Mouse (Mus musculus) hindbrain, embryonic 15.5 days (tissue): Measurements from ENCODE around the gene Masp2. TPM values are rescaled to one million over a fixed set of nuclear protein-coding genes. Genes with fewer than 3 reads are reported as not detected.

Experiments
- ATAC-seq: fragments of 200-750 bp; cut with Nextera tagmentation; 2 replicates; pipeline ENCODE4 v1.8.0; 2017; ENCODE audit warnings: low read depth, moderate number of reproducible peaks, moderate TSS enrichment; ENCODE audit not compliant: low FRiP score
- H3K27ac ChIP-seq: fragments of 300-500 bp; sonication (generic); replicated peaks from 2 replicates; pipeline ENCODE4 v1.5.1; 2015; ENCODE audit warnings: mild to moderate bottlenecking, inconsistent platforms
- H3K27me3 ChIP-seq: fragments of 300-500 bp; sonication (generic); 2 replicates; pipeline ENCODE4 v1.6.1; 2015; ENCODE audit warnings: control low read depth, inconsistent platforms
- H3K36me3 ChIP-seq: fragments of 300-500 bp; sonication (generic); 2 replicates; pipeline ENCODE4 v1.6.1; 2015; ENCODE audit warnings: control low read depth, inconsistent platforms
- H3K4me1 ChIP-seq: fragments of 300-500 bp; sonication (generic); replicated peaks from 2 replicates; pipeline ENCODE4 v1.6.1; 2015; ENCODE audit warnings: control low read depth, inconsistent platforms
- H3K4me2 ChIP-seq: fragments of 300-500 bp; sonication (generic); 2 replicates; pipeline ENCODE4 v1.6.1; 2015; ENCODE audit warnings: moderate library complexity, mild to moderate bottlenecking, inconsistent platforms
- H3K4me3 ChIP-seq: fragments of 300-500 bp; sonication (generic); 2 replicates; pipeline ENCODE4 v1.5.1; 2015; ENCODE audit warnings: mild to moderate bottlenecking, inconsistent platforms
- H3K9ac ChIP-seq: fragments of 300-500 bp; sonication (generic); 2 replicates; pipeline ENCODE4 v1.6.1; 2015; ENCODE audit warnings: inconsistent platforms
- H3K9me3 ChIP-seq: fragments of 300-500 bp; sonication (generic); 2 replicates; pipeline ENCODE4 v1.6.1; 2016; ENCODE audit warnings: control low read depth, inconsistent platforms
- WGBS: fragments of 180-500 bp; shearing (Covaris S2); methylation state at CpG from one replicate; pipeline ENCODE4 v1.1.7; 2015; 5-methylcytosine and 5-hydroxymethylcytosine counted together
- polyA plus RNA-seq: library from polyadenylated mRNA; unstranded; fragments of >200 nt; fragmentation: Nextera tagmentation; extraction: Ambion mirVana; gene quantifications from 2 replicates; pipeline ENCODE4 v1.2.1, GENCODE M21; 2015

Gene Masp2
- polyA plus RNA-seq, 1 experiment from 2014 or later, result 1.2 TPM

DNA sequence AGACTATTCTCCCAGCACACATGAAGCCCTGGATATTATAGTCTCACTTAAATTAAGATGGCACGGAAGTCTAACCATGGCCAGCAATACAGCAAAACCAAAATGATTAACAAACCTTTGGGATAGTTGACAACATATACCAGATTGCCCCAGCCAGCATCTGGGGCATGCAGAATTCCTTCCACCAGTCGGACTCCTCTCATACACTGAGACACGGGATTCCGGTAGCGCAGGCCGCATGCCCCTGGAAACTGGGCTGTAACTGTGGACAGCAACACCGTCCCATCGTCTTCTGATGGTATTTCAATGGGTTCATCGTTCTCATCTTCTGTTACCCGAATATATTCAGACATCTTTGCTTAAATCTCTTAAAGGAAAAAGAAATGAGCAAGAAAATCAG, 22.7 kb downstream of the Masp2 start:
- ATAC-seq, result no peak
- no peak overlapping the region for H3K27ac ChIP-seq
- peak overlapping the region; percentile 87 for H3K4me2 ChIP-seq
- 85% methylated on average over 10 of the region's 10 CpGs for WGBS
- H3K4me3 ChIP-seq, result peak overlapping the region; percentile 94
- H3K4me1 ChIP-seq, result peaks cover 32% of the 10 kb centered on the region
- H3K36me3 ChIP-seq, result peaks cover 46% of the 10 kb centered on the region
- 0 out of 2 replicates have a peak overlapping the region, but pooled peaks have one; percentile 96 for H3K9ac ChIP-seq
- H3K9me3 ChIP-seq, result no peaks in the 10 kb centered on the region
- H3K27me3 ChIP-seq, result no peaks in the 10 kb centered on the region

DNA sequence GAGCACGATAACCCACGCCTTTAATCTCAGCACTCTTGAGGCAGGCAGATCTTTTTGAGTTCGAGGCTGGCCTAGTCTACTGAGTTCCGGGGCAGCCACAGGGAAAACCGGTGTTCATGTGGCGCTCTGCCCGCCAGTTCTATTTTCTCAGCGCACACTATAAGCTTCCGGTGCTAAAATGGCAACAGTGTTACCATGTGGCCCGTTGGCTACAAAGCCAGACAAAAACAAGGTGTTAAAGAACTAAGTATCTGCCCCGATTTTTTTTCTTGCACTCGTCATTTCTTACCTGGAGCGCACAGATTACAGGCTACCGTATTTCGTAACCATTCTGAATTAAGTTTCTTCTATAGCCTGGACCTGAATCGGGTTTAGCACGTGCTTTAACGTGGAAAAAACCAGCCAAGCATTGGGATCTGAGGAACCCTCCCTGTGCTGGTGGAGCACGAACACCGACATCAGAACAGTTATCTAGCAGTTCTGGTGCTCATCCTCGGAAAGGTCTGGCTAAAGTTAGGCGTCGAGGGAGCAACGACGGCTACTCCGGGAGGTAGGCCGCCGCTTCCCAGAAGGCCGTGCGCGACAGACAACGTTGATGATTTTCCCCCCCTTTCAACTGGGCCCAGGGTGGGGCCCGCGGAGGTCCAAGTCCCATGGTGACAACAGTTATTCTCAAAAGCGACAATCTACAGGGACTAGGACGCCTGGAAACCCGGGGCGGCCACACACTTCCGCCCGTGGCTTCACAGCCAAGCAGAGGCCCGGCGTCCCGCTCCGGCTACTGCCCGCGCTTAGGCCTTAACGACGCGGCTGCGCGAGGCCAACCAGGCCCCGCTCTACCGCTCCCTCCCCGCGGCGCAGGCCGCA, 23.6 kb downstream of the Masp2 start:
- peak; percentile 67 for ATAC-seq
- Histone ChIP-seq H3K27me3 (no peaks in the 10 kb centered on the region), H3K4me3 (peak overlapping the region; percentile 94), H3K9ac (peak overlapping the region; percentile 96), H3K27ac (peak overlapping the region; percentile 96), H3K9me3 (no peaks in the 10 kb centered on the region), H3K36me3 (peaks cover 38% of the 10 kb centered on the region), H3K4me1 (peaks cover 32% of the 10 kb centered on the region), H3K4me2 (peak overlapping the region; percentile 87)
- under 1% methylated on average over 57 of the region's 57 CpGs for WGBS

DNA sequence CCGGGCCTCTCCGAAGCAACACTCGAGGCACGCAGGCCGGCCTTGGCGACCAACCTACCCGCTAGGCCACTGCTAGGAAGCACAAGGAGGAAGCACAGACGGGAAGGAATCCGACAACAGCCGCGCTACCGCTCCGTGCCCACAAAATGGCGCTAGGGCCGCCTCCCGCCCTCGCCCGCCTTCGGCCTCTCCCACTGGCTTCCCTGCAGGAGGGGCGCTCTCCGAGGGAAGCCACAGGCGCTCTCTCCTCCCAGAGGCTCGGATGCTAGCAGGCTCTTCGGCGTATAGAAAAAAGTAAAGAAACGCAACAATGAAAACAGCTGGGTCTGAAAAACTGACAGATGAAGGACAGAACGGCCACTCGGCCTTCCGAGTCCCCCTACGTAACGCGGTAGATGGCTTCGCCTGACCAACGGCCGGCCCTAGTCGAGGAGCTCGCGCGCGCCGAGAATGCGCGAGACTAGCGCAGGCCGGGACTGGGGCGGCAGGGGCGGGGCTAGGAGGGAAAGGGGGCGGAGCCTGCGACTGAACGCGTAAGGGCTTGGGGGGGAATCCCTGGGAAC, 24.4 kb downstream of the Masp2 start, which contains the start of gene Tardbp:
Gene Tardbp (minus strand): TSS at position 397 of the 563 bp plus-strand sequence.
- ATAC-seq, result peak; percentile 97
- Histone ChIP-seq H3K4me3 (peak within 1 kb of the TSS; percentile 94), H3K27me3 (no peaks in the 10 kb centered on the region), H3K9ac (peak within 1 kb of the TSS; percentile 96), H3K36me3 (peaks cover 31% of the 10 kb centered on the region), H3K4me1 (peaks cover 32% of the 10 kb centered on the region), H3K9me3 (no peaks in the 10 kb centered on the region), H3K27ac (peak within 1 kb of the TSS; percentile 96), H3K4me2 (peak within 1 kb of the TSS; percentile 87)
- 0% methylated on average over 51 of the region's 51 CpGs for WGBS

DNA sequence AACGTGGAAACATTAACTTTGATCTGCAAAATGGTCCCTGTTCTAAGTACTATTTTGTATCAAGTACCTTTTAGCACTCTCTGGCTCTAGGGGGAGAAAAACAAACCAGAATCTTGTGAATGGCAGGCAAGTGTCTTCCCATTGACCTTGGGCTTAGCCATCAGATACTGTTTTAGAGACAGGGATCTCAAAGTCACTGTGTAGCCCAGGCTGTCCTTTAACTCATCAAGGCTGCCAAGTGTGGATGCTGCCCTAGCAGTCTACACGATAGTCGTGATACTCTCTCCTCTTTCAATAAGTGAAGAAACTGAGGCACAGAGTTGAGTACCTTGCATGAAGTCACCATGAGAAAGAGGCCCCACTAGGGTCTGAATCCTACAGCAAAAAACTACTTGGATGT, 24.9 kb downstream of the Masp2 start:
- no peaks in the 10 kb centered on the region for H3K9me3 ChIP-seq
- H3K27ac ChIP-seq, result peak overlapping the region; percentile 96
- peaks cover 32% of the 10 kb centered on the region for H3K4me1 ChIP-seq
- peak overlapping the region; percentile 94 for H3K4me3 ChIP-seq
- peak overlapping the region; percentile 87 for H3K4me2 ChIP-seq
- 65% methylated on average over 3 of the region's 3 CpGs for WGBS
- H3K27me3 ChIP-seq, result no peaks in the 10 kb centered on the region
- peaks cover 26% of the 10 kb centered on the region for H3K36me3 ChIP-seq
- peak overlapping the region; percentile 96 for H3K9ac ChIP-seq
- ATAC-seq, result peak; percentile 55

DNA sequence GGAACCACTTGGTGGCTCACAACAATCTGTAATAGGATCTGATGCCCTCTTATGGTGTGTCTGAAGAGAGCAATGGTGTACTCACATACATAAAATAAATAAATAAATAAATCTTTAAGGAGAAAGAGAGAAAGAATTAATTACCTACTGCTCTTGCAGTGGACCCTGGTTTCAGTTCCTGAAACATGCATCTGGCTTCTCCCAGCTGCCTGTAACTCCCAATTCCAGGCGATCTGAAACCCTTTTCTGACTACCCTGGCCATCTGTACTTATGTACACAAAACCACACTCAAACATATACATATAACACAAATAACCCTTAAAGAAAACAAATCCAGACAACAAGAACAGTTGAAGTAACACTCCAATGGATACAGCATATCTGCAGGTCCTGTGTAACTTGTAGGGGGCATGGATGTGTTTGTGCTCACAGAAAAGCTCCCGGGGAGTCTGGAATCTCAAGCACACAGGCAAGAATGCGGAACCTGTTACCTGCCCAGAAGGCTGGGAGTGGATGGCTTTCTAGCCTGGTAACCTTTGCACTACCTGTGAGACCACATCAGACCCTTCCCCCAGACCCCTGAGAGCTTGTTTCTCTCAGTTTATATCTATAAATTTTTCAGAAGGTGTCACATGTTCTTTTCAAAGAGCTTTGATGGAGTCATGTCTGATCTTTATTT, 29.8 kb downstream of the Masp2 start:
- Histone ChIP-seq H3K4me3 (no peak overlapping the region), H3K4me2 (no peak overlapping the region), H3K9ac (no peak overlapping the region), H3K27ac (no peak overlapping the region), H3K36me3 (no peaks in the 10 kb centered on the region), H3K27me3 (no peaks in the 10 kb centered on the region), H3K4me1 (peaks cover 3% of the 10 kb centered on the region), H3K9me3 (no peaks in the 10 kb centered on the region)
- ATAC-seq, result no peak
- 82% methylated on average over 3 of the region's 3 CpGs for WGBS

DNA sequence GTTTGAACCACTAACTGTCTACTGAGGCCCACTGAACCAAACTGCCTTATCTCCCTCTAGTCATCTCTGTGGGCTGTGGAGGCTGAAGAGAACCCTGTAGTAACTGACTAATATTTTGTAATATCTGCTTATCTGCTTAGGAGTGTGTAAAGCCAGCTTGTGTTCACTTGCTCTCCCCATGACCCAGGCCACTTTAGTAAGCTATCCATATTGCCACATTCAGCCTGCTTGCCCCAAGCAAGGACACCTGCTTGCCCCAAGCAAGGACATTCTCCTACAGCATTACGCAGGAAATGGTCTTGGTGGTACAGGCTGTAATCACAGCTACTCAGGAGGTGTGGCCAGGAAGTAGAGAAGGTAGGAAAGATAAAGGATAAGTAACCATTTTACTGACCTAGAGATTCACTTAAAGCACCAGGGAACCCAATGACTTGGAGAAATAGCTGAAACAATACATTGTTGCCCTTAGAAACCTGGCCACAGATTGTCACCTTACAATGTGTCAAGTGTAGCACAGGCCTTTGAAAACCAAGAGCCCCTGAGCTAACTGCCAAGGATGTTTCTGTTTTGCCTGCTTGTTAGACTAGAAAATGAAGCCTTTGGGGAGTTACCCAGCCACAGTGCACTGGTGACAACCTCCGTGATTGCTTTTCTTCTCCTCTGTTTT, 31.2 kb downstream of the Masp2 start:
- no peak overlapping the region for H3K9ac ChIP-seq
- H3K27ac ChIP-seq, result no peak overlapping the region
- no peaks in the 10 kb centered on the region for H3K4me1 ChIP-seq
- H3K36me3 ChIP-seq, result no peaks in the 10 kb centered on the region
- no peak for ATAC-seq
- no peaks in the 10 kb centered on the region for H3K9me3 ChIP-seq
- H3K27me3 ChIP-seq, result no peaks in the 10 kb centered on the region
- 76% methylated on average over 2 of the region's 2 CpGs for WGBS
- H3K4me3 ChIP-seq, result no peak overlapping the region
- no peak overlapping the region for H3K4me2 ChIP-seq

DNA sequence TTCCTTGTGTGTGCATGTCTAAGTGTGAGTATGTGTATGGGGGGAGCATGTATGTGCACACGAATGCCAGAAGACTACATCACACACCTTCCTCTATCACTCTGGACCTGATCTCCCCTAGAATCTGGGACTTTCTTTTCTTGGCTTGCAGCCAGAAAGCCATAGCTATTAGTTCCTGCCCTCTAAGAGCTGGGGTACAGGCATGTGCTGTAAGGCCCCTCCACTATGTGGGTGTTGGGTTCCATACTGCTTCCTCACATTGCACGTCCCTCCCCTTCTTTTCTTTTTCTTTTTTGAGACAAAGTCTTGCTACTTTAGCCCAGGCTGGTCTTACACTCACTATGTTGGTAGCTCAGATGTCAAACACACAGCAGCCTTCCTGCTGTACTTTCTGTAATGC, 33.0 kb downstream of the Masp2 start:
- Histone ChIP-seq H3K36me3 (no peaks in the 10 kb centered on the region), H3K4me2 (no peak overlapping the region), H3K9ac (no peak overlapping the region), H3K27me3 (no peaks in the 10 kb centered on the region), H3K4me1 (no peaks in the 10 kb centered on the region), H3K4me3 (no peak overlapping the region), H3K27ac (no peak overlapping the region), H3K9me3 (no peaks in the 10 kb centered on the region)
- 87% methylated on average over 2 of the region's 2 CpGs for WGBS
- no peak for ATAC-seq

DNA sequence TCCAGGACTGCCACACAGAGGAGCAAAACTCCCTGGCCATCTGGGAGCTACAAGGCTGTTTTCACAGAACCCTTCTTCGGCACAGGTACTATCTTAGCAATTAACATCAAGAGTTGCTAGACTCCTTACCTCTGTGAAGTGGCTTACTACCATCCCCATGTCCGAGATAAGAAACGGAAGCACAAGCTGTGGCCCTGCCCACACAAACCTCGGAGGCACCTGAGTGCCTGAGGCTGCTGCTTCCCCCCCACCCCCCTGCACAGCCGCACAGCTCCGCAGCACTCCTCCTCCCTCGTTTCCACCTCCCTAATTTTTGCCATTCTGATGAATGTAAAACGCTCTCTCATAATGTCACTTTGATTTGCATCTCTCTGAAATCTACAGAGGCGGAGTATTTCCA, 35.9 kb downstream of the Masp2 start:
- ATAC-seq, result no peak
- WGBS, result 68% methylated on average over 9 of the region's 9 CpGs

DNA sequence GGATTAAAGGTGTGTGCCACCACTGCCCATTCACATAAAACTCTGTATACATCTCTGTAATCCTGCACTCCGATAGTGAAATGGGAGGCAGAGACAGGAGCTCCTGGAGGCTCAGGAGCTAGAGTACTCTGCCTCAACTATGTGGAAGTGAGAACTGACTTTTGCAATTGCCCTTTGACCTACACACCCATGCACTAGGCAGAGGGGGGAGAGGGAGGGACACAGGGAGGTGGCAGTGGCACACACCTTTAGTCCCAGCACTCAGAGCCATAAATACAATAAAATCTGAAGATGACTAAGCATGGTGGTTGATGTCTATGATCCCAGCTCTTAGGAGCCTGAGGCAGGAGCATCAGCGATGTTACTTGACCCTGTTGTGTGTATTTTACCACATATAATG, 37.1 kb downstream of the Masp2 start:
- Histone ChIP-seq H3K9ac (no peak overlapping the region), H3K4me3 (no peak overlapping the region), H3K27me3 (no peaks in the 10 kb centered on the region), H3K4me1 (no peaks in the 10 kb centered on the region), H3K36me3 (no peaks in the 10 kb centered on the region), H3K4me2 (no peak overlapping the region), H3K27ac (no peak overlapping the region), H3K9me3 (no peaks in the 10 kb centered on the region)
- ATAC-seq, result no peak
- WGBS, result 83% methylated on average over 2 of the region's 2 CpGs

More for the DNA sequence above, 35.9 kb downstream of the Masp2 start:
- Histone ChIP-seq H3K27ac (no peak overlapping the region), H3K4me1 (no peaks in the 10 kb centered on the region), H3K27me3 (no peaks in the 10 kb centered on the region), H3K36me3 (no peaks in the 10 kb centered on the region), H3K4me3 (no peak overlapping the region), H3K4me2 (no peak overlapping the region), H3K9me3 (no peaks in the 10 kb centered on the region), H3K9ac (no peak overlapping the region)

DNA sequence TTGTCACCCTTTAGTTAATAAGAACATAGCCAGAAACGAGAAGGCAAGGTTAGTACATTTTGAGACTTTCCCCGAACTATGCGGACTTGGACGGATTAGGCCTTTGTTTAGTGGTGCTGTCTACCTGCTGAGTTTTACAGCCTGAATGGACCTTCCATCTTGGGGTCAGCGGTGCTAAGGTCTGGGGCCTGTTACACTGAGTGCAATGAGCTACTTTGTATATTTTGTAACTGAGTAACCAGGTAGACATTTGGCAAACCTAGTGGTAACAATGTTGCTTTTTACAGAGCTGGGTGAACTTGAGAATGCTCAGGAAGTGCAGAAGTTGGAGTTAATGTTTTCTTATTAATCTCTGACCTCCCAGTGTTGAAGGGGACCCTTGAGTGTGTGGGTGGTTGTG, 38.8 kb downstream of the Masp2 start:
- no peak overlapping the region for H3K9ac ChIP-seq
- H3K4me2 ChIP-seq, result no peak overlapping the region
- WGBS, result 82% methylated on average over 5 of the region's 5 CpGs
- H3K4me3 ChIP-seq, result no peak overlapping the region
- no peaks in the 10 kb centered on the region for H3K4me1 ChIP-seq
- no peak for ATAC-seq
- H3K27ac ChIP-seq, result no peak overlapping the region
- no peaks in the 10 kb centered on the region for H3K36me3 ChIP-seq
- no peaks in the 10 kb centered on the region for H3K27me3 ChIP-seq
- no peaks in the 10 kb centered on the region for H3K9me3 ChIP-seq

DNA sequence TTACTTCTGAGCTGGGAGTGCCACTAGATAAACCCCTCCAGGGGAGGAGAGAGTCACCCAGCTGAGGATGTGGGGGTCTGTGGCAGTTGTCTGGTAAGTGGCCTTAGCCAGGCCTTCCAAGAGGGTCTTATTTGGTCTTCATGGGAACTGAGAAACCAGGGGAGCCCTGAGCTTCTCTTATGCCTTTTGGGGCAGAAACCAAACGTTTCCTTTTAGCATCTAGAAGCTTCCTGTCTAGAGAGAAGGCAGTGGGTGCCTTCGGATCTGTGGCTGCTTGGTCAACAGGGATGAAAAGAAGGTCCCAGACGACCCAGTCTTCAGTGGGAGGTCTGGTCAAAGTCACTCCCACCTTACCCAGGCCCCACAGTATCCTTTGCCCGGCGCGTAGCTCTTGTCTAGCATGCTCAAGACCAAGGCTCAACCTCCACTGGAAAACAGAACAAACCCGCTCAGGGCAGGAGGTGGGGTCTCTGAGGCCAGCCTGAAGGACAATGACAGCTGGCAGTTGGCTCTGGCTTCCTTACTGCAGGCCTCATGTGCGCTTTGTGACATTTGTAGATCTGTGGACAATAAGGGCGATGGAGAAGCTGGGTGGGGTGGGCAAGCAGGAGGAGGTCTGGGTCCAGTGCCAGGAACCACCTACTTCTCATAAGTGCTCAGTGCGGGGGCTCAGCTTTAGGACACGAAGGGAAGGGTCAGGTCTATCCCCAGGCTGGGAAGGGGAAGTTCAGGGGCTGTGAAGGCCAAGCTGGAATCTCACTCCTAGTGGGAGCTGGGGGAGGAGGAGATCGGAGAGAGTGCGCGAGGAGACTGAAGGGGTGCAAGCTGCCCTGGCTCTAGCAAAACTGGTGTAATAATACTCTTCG, 41.2 kb downstream of the Masp2 start, which contains the start of gene Gm572:
Gene Gm572 (plus strand): TSS at position 27 of the 866 bp plus-strand sequence.
- 64% methylated on average over 15 of the region's 15 CpGs for WGBS
- H3K4me2 ChIP-seq, result peak within 1 kb of the TSS; percentile 36
- H3K27ac ChIP-seq, result no peak within 1 kb of the TSS
- no peaks in the 10 kb centered on the region for H3K4me1 ChIP-seq
- no peaks in the 10 kb centered on the region for H3K9me3 ChIP-seq
- no peaks in the 10 kb centered on the region for H3K27me3 ChIP-seq
- no peak for ATAC-seq
- H3K36me3 ChIP-seq, result no peaks in the 10 kb centered on the region
- no peak within 1 kb of the TSS for H3K4me3 ChIP-seq
- H3K9ac ChIP-seq, result no peak within 1 kb of the TSS
